14 mouse cellular contexts compared by ENCODE assay signal in genomic region chr8:79372521-79372920, GRCm38 (mm10). TPM values are rescaled to one million over a fixed set of nuclear protein-coding genes. Genes with fewer than 3 reads are reported as not detected.
DNase-seq lines count a peak whose midpoint lies in the region; ATAC-seq and TF ChIP-seq lines count a peak whose summit lies in the region.
"Had no signal": no experiment of that assay in that cellular context is flagged by ENCODE, and none has a peak within 500 bp of the region (broad histone marks: within the 10 kb centered on the region; RNA-seq: fewer than 3 reads in every experiment).

No protein-coding gene starts in this region.

- no peaks in the 10 kb centered on the region for H3K9me3 ChIP-seq in heart, postnatal 0 days (replicated peaks; ENCODE audit: control insufficient read depth, low read length)
- H3K9me3 ChIP-seq in MEL (replicated peaks; ENCODE audit: insufficient read depth, low read length): no peaks in the 10 kb centered on the region
- H3K9me3 ChIP-seq: lung, embryonic 15.5 days; neural tube, embryonic 12.5 days had no signal

- no peak for TF ChIP-seq EP300 in heart, postnatal 0 days (IDR thresholded peaks at IDR 0.05; ENCODE audit: low read depth)
- no peak for TF ChIP-seq EP300 in MEL (IDR thresholded peaks at IDR 0.05; ENCODE audit: low read depth in 1 of 2, low read length in 2 of 2)

- peaks cover 28% of the 10 kb centered on the region for H3K36me3 ChIP-seq in heart, postnatal 0 days (replicated peaks; ENCODE audit: control insufficient read depth, insufficient read depth, low read length)
- peaks cover 0 to 31% of the 10 kb centered on the region in 2 experiments; a peak in 2 of 4 replicates for H3K36me3 ChIP-seq in MEL (ENCODE audit: control insufficient read depth in 1 of 2, insufficient read depth in 2 of 2, low read length in 2 of 2)

- no peak for TF ChIP-seq RAD21 in MEL (IDR thresholded peaks at IDR 0.05; ENCODE audit: low read depth, low read length)

- H3K27ac ChIP-seq in heart, postnatal 0 days (ENCODE audit: low read depth): no peak overlapping the region
- H3K27ac ChIP-seq in MEL (ENCODE audit: control insufficient read depth, low read depth, low read length): no peak overlapping the region
- H3K27ac ChIP-seq: lung, embryonic 15.5 days; neural tube, embryonic 12.5 days had no signal

- DNase-seq in heart, postnatal 0 days (ENCODE audit: low spot score): peak; percentile 18
- DNase-seq in heart, postnatal 14 days: no peak
- peak; percentile 47 for DNase-seq in MEL (ENCODE audit: low read depth, low spot score)
- DNase-seq in gonadal fat pad, adult 2 months (ENCODE audit: low read depth): peak; percentile 77
- DNase-seq in lung, postnatal 25 days (ENCODE audit: low spot score): peak; percentile 57
- DNase-seq in spleen, adult 12 weeks (ENCODE audit: low spot score): no peak
- DNase-seq in frontal cortex, adult 2 months (ENCODE audit: extremely low spot score in 1 of 2, low spot score in 1 of 2): no peak
- no peak for DNase-seq in frontal cortex, postnatal 36 days (ENCODE audit: low spot score in 2 of 2)
- DNase-seq: forebrain, postnatal 0 days; right cerebral cortex, postnatal 14 days had no signal

- no peak overlapping the region for H3K9ac ChIP-seq in heart, postnatal 0 days (replicated peaks; ENCODE audit: low read depth, low read length)
- no peak overlapping the region for H3K9ac ChIP-seq in MEL (ENCODE audit: control insufficient read depth, low read depth, low read length, poor library complexity, severe bottlenecking)
- H3K9ac ChIP-seq: forebrain, postnatal 0 days; lung, embryonic 15.5 days; neural tube, embryonic 12.5 days had no signal

- intact Hi-C loops in heart, postnatal 14 days (cut with DNase I): no loop called here

- 50% methylated on average over 9 of the region's 9 CpGs for WGBS in heart, postnatal 0 days

- H3K79me2 ChIP-seq in MEL (ENCODE audit: control insufficient read depth, insufficient read depth, low read length, poor library complexity): no peaks in the 10 kb centered on the region

- TF ChIP-seq POLR2A in MEL (IDR thresholded peaks at IDR 0.05; ENCODE audit: control insufficient read depth in 1 of 2, insufficient read depth in 1 of 2, low read depth in 1 of 2, low read length in 2 of 2, poor library complexity in 1 of 2): no peak

- no peaks in the 10 kb centered on the region for H3K27me3 ChIP-seq in heart, postnatal 0 days (ENCODE audit: control insufficient read depth, insufficient read depth, low read length)
- H3K27me3 ChIP-seq in MEL (ENCODE audit: control insufficient read depth in 1 of 2, insufficient read depth in 2 of 2, low read length in 2 of 2): no peaks in the 10 kb centered on the region
- H3K27me3 ChIP-seq: CH12.LX; lung, embryonic 15.5 days; neural tube, embryonic 12.5 days had no signal

- TF ChIP-seq CTCF in heart, postnatal 0 days (IDR thresholded peaks at IDR 0.05; ENCODE audit: low read depth): no peak
- no peak for TF ChIP-seq CTCF in MEL (IDR thresholded peaks at IDR 0.05 in 2 of 3, conservative IDR thresholded peaks at IDR 0.05 in 1 of 3; ENCODE audit: control insufficient read depth in 1 of 3, insufficient read depth in 1 of 3, low read depth in 2 of 3, low read length in 3 of 3, poor library complexity in 1 of 3, severe bottlenecking in 1 of 3)

- H3K4me3 ChIP-seq in heart, postnatal 0 days (ENCODE audit: low read depth, low read length): no peak overlapping the region
- H3K4me3 ChIP-seq in MEL (ENCODE audit: control insufficient read depth in 1 of 2, insufficient read depth in 1 of 2, low read depth in 2 of 2, low read length in 2 of 2): no peak overlapping the region
- H3K4me3 ChIP-seq: lung, embryonic 15.5 days; neural tube, embryonic 12.5 days had no signal

- H3K4me1 ChIP-seq in heart, postnatal 0 days (ENCODE audit: control insufficient read depth, insufficient read depth): peaks cover 27% of the 10 kb centered on the region
- H3K4me1 ChIP-seq in MEL (ENCODE audit: control insufficient read depth in 1 of 2, insufficient read depth in 2 of 2, low read length in 2 of 2): peaks cover 18 to 38% of the 10 kb centered on the region in 2 experiments

- no peak overlapping the region for H3K4me2 ChIP-seq in heart, postnatal 0 days (ENCODE audit: low read depth, low read length)
- H3K4me2 ChIP-seq: lung, embryonic 15.5 days; neural tube, embryonic 12.5 days had no signal

- no peak for ATAC-seq in heart, postnatal 0 days (ENCODE audit: insufficient read depth, low read depth)
- ATAC-seq: activated CD4-positive, CD25-positive, alpha-beta regulatory T cell, adult 4 months; forebrain, postnatal 0 days had no signal

TF ChIP-seq in MEL, 35 proteins besides CTCF, POLR2A, EP300 and RAD21:
- TF ChIP-seq ZC3H11A (IDR thresholded peaks at IDR 0.05; ENCODE audit: low read depth, low read length) (no peak), MAX (IDR thresholded peaks at IDR 0.05; ENCODE audit: low read length) (no peak), POLR2AphosphoS2 (IDR thresholded peaks at IDR 0.05; ENCODE audit: low read length) (no peak), HCFC1 (IDR thresholded peaks at IDR 0.05; ENCODE audit: low read depth, low read length) (no peak), USF1 (IDR thresholded peaks at IDR 0.05; ENCODE audit: low read depth, low read length) (peak; percentile 67), MXI1 (IDR thresholded peaks at IDR 0.05; ENCODE audit: low read depth, low read length) (no peak), NELFE (IDR thresholded peaks at IDR 0.05; ENCODE audit: low read depth, low read length) (no peak), MEF2A (IDR thresholded peaks at IDR 0.05; ENCODE audit: extremely low read depth, insufficient replicate concordance, low read depth, low read length, poor library complexity, severe bottlenecking) (no peak), SIN3A (IDR thresholded peaks at IDR 0.05; ENCODE audit: low read length) (0 out of 2 replicates have a peak, but pooled peaks have one; percentile 24)

RNA-seq across cellular contexts. Expression of gene Smad1, which starts 26.8 kb away (rescaled TPM):
- total RNA-seq in heart, postnatal 0 days (2014; rRNA removed; ENCODE audit: low replicate concordance): 22.8 and 31.5 TPM in 2 replicates
- 13.4 and 14.0 TPM in 2 replicates for polyA plus RNA-seq in heart, postnatal 0 days (2015; fragmentation: Nextera tagmentation; extraction: Ambion mirVana)
- total RNA-seq in heart, postnatal 14 days (2021): 10 to 100 TPM; 24.3 to 24.6 TPM
- 1.3 and 2.1 TPM in 2 replicates for total RNA-seq in MEL (2012; rRNA removed)
- polyA plus RNA-seq in MEL (2012; ENCODE audit: insufficient read depth in 1 of 2, insufficient read length in 2 of 2, low read depth in 1 of 2, low replicate concordance in 2 of 2, missing spikeins in 1 of 2): 1 to 10 TPM in 1 of 2 experiments, not detected in 1; 2.0 TPM
- polyA plus RNA-seq in gonadal fat pad, adult 2 months (2012; rRNA removed): 35.7 and 39.8 TPM in 2 replicates
- 24.3 and 26.3 TPM in 2 replicates for polyA plus RNA-seq in frontal cortex, adult 2 months (2012; rRNA removed)
- total RNA-seq: CH12.LX had no signal

Comparison
In these comparisons a context has a peak if more than half of its experiments do, and no peak if none do; other contexts are left out.
1. DNase-seq: peak in heart, postnatal 0 days (single experiment), MEL (single experiment), gonadal fat pad, adult 2 months (single experiment) and lung, postnatal 25 days (single experiment); none in heart, postnatal 14 days (0 of 2), spleen, adult 12 weeks (single experiment), frontal cortex, adult 2 months (0 of 2) and frontal cortex, postnatal 36 days (0 of 2).